Mouse (Mus musculus): ENCODE measurements around the gene Rabac1. TPM values are rescaled to one million over a fixed set of nuclear protein-coding genes. Genes with fewer than 3 reads are reported as not detected.
A peak's percentile ranks its signal among the peaks of the same experiment; 100 is the strongest.

Rabac1 gene
- 157 and 163 TPM in 2 replicates for polyA plus RNA-seq (2014; fragmentation: Nextera tagmentation; extraction: Ambion mirVana)

DNA sequence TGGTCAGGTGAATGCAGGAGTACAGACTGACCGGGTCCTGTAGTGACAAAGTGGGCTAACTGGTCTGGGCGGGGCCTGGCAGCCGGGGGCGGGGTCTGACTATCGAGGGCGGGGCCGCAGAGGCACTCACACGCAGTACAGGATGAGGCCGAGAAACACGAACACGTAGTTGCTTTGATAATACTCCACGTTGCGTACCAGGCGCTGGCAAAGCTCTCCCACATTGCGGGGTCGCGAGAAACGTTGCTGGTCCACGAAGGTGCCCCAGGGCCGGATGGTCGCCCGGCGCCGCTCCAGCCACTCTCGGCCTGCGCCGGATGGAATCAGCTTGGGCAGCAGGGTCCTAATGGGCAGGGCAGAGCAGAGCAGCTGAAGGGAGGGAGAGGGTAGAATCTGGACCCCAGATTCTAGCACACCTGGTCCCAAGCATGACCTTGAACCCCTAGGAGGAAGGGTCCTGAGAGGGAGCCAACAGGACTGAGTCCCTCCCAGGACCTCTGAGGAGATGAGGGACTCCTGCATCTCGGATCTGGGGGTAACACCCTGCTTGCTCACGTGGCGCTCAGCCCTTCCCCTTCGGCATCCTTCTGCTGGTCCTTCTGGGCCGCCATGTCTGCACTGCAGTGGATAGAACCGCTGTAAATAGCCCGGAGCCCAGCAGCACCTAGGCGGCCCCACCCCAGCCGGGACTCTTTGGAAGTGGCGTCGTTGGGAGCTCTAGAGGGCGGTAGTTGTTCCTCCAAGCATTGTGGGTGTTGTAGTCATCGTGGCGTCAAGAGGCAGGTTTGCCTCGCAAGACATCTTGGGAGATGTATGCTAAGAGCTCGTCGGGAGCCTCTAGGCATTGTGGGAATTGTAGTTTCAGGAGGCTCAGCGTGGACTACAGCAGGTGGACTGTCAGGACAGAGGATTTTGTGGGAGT lies at the start of gene Rabac1:
Rabac1 (minus strand) TSS at position 783 of the 922 bp plus-strand sequence.
- no peaks in the 10 kb centered on the region for H3K36me3 ChIP-seq (ENCODE audit: control insufficient read depth, insufficient read depth, low read length)
- peak within 1 kb of the TSS; percentile 69 for H3K4me3 ChIP-seq (ENCODE audit: low read depth, low read length)
- no peaks in the 10 kb centered on the region for H3K27me3 ChIP-seq (ENCODE audit: control insufficient read depth, insufficient read depth, low read length)
- peak within 1 kb of the TSS; percentile 60 for H3K27ac ChIP-seq (ENCODE audit: low read depth, low read length)
- under 1% methylated on average over 45 of the region's 45 CpGs for WGBS (ENCODE audit: insufficient replicate concordance)
- H3K9me3 ChIP-seq (replicated peaks; ENCODE audit: control insufficient read depth, low read length), result no peaks in the 10 kb centered on the region
- peak; percentile 90 for ATAC-seq (replicated peaks; ENCODE audit: insufficient number of reproducible peaks, low FRiP score, low TSS enrichment)
- H3K9ac ChIP-seq (ENCODE audit: low read depth, low read length), result peak within 1 kb of the TSS; percentile 68
- H3K4me1 ChIP-seq (ENCODE audit: control insufficient read depth, insufficient read depth, low read length), result no peaks in the 10 kb centered on the region; the same call in 1 of the 2 replicates
- peak within 1 kb of the TSS; percentile 74 for H3K4me2 ChIP-seq

DNA sequence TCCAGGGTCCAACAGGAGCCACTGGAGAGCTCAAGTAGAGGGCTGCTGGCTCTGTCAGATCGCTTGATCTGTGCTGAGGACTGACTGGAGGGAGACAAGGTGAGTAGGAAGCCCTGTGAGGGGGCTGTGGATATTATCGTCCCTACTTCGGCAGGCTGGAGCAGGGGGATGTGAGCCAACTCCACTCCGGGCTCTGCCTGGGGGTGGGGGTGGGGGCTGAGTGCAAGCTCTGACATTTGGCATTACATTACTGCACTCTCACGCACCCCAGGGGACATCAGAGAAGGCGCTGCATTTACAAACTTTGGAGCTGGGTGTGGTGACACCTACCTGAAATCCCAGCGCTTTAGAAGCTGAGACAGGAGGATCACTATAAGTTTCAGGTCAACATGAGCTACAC lies 39.0 kb upstream of the Rabac1 start:
- Histone ChIP-seq H3K9me3 (replicated peaks; ENCODE audit: control insufficient read depth, low read length) (no peaks in the 10 kb centered on the region), H3K36me3 (ENCODE audit: control insufficient read depth, insufficient read depth, low read length) (no peaks in the 10 kb centered on the region; the same call in 1 of the 2 replicates), H3K4me1 (ENCODE audit: control insufficient read depth, insufficient read depth, low read length) (peaks cover 20% of the 10 kb centered on the region), H3K4me3 (ENCODE audit: low read depth, low read length) (no peak overlapping the region), H3K9ac (ENCODE audit: low read depth, low read length) (no peak overlapping the region), H3K27ac (ENCODE audit: low read depth, low read length) (no peak overlapping the region), H3K4me2 (no peak overlapping the region), H3K27me3 (ENCODE audit: control insufficient read depth, insufficient read depth, low read length) (peaks cover 65% of the 10 kb centered on the region)
- WGBS (ENCODE audit: insufficient replicate concordance), result 47% methylated on average over 7 of the region's 7 CpGs
- no peak for ATAC-seq (replicated peaks; ENCODE audit: insufficient number of reproducible peaks, low FRiP score, low TSS enrichment)

DNA sequence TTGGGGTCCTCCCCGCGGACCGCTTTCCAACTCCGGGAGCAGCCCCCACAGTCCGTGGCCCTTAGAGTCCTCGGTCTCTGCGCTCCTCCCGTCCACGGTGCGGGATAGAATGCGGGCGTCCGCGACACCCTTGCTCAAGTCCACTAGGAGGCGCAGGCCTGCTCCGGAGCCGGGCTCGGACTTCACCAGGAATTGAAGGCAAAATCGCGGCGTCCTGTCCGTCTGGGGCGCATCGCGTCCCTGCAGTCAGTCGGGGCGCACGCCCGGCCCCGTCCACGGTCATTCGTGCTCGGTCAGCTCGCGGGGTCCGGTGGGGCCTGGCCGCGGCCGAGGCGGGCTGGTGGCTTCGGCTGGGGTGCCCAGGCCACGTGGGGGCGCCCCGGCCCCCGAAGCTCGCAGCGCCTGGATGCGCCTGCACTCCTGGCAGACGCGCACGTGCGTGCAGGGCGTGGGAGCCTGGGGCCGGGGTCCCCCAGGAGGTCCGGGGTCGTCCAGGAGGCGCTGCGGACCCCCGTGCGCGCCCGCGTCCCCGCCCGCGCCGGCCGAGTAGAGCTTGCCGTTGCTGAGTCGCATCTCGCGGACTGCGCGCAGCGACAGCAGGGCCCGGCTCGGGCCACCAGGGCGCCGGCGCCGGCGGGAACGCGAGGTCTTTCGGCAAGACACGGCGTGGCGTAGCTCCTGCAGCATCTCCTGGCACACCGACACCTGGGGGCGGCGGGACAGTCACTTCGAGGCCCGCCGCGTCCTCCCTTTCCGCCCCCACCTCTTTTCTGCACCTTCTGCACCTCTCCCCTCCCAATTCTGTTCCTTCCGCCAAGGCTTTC lies 37.7 kb upstream of the Rabac1 start:
- H3K27me3 ChIP-seq (ENCODE audit: control insufficient read depth, insufficient read depth, low read length), result peaks cover 78% of the 10 kb centered on the region
- 2% methylated on average over 78 of the region's 97 CpGs for WGBS (ENCODE audit: insufficient replicate concordance)
- H3K9me3 ChIP-seq (replicated peaks; ENCODE audit: control insufficient read depth, low read length), result no peaks in the 10 kb centered on the region
- peaks cover 24% of the 10 kb centered on the region for H3K4me1 ChIP-seq (ENCODE audit: control insufficient read depth, insufficient read depth, low read length)
- no peak overlapping the region for H3K27ac ChIP-seq (ENCODE audit: low read depth, low read length)
- H3K9ac ChIP-seq (ENCODE audit: low read depth, low read length), result no peak overlapping the region
- no peaks in the 10 kb centered on the region; the same call in 1 of the 2 replicates for H3K36me3 ChIP-seq (ENCODE audit: control insufficient read depth, insufficient read depth, low read length)
- ATAC-seq (replicated peaks; ENCODE audit: insufficient number of reproducible peaks, low FRiP score, low TSS enrichment), result peak; percentile 25; the same call in 1 of the 2 replicates
- peak overlapping the region; percentile 41 for H3K4me3 ChIP-seq (ENCODE audit: low read depth, low read length)
- H3K4me2 ChIP-seq, result peak overlapping the region; percentile 75

DNA sequence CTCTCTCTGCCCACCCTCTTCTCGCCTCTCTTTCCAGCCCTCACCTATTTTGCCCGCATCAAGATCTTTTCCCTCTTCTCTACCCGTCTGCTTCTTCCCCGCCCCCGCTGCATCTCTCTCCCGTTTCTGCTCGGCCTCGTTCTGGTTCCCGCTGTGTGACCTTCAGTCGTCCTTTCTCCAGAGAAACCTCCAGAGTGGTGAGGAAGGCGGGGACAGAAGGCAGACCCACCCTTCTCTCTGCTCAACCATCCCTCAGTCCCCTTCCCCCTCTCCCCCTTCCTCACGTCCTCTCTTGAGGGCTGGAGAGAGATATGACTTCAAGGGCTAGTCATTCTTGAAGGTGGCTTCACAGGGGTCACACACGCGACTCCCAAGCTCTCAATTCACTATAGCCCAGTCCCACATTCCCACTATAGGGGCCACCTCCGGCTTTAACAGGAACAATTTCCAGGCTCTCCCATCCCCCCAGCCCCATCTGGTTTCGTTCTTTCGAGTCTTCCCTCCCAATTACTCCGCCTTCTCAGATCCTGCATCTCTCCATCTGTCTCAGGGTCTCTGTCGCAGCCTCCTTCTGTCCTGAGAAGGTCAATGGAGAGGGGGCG lies 36.6 kb upstream of the Rabac1 start:
- H3K4me3 ChIP-seq (ENCODE audit: low read depth, low read length), result peak overlapping the region; percentile 10; the same call in 1 of the 2 replicates
- H3K4me2 ChIP-seq, result peak overlapping the region; percentile 42
- no peaks in the 10 kb centered on the region for H3K9me3 ChIP-seq (replicated peaks; ENCODE audit: control insufficient read depth, low read length)
- H3K27ac ChIP-seq (ENCODE audit: low read depth, low read length), result no peak overlapping the region
- no peaks in the 10 kb centered on the region; the same call in 1 of the 2 replicates for H3K36me3 ChIP-seq (ENCODE audit: control insufficient read depth, insufficient read depth, low read length)
- H3K4me1 ChIP-seq (ENCODE audit: control insufficient read depth, insufficient read depth, low read length), result peaks cover 29% of the 10 kb centered on the region
- 8% methylated on average over 20 of the region's 20 CpGs for WGBS (ENCODE audit: insufficient replicate concordance)
- H3K9ac ChIP-seq (ENCODE audit: low read depth, low read length), result no peak overlapping the region
- no peak for ATAC-seq (replicated peaks; ENCODE audit: insufficient number of reproducible peaks, low FRiP score, low TSS enrichment)
- H3K27me3 ChIP-seq (ENCODE audit: control insufficient read depth, insufficient read depth, low read length), result peaks cover 87% of the 10 kb centered on the region

DNA sequence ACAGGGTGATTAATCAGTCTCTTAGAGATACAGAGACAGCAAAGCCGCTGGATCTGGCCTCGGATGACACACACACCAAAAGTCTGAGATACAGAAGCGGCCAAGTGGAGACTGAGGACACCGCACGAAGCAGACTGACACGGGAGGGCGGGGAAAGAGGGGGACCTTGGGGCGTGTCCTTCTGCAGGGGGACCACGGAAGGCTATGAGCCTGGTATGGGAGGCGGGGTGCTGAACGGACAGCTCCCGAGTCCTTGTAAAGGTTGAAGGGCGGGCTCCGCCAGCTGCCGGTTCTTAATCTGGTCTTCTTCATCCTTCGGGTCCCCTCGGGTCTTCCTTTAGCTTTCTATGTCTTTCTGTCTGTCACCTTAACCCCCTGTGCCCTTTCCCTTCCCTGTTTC lies 36.1 kb upstream of the Rabac1 start:
- H3K9me3 ChIP-seq (replicated peaks; ENCODE audit: control insufficient read depth, low read length), result no peaks in the 10 kb centered on the region
- H3K4me3 ChIP-seq (ENCODE audit: low read depth, low read length), result peak overlapping the region; percentile 10; the same call in 1 of the 2 replicates
- no peak overlapping the region for H3K27ac ChIP-seq (ENCODE audit: low read depth, low read length)
- peaks cover 29% of the 10 kb centered on the region for H3K4me1 ChIP-seq (ENCODE audit: control insufficient read depth, insufficient read depth, low read length)
- ATAC-seq (replicated peaks; ENCODE audit: insufficient number of reproducible peaks, low FRiP score, low TSS enrichment), result no peak
- H3K4me2 ChIP-seq, result peak overlapping the region; percentile 42
- no peak overlapping the region for H3K9ac ChIP-seq (ENCODE audit: low read depth, low read length)
- H3K36me3 ChIP-seq (ENCODE audit: control insufficient read depth, insufficient read depth, low read length), result no peaks in the 10 kb centered on the region; the same call in 1 of the 2 replicates
- 1% methylated on average over 17 of the region's 17 CpGs for WGBS (ENCODE audit: insufficient replicate concordance)
- peaks cover 93% of the 10 kb centered on the region for H3K27me3 ChIP-seq (ENCODE audit: control insufficient read depth, insufficient read depth, low read length)

DNA sequence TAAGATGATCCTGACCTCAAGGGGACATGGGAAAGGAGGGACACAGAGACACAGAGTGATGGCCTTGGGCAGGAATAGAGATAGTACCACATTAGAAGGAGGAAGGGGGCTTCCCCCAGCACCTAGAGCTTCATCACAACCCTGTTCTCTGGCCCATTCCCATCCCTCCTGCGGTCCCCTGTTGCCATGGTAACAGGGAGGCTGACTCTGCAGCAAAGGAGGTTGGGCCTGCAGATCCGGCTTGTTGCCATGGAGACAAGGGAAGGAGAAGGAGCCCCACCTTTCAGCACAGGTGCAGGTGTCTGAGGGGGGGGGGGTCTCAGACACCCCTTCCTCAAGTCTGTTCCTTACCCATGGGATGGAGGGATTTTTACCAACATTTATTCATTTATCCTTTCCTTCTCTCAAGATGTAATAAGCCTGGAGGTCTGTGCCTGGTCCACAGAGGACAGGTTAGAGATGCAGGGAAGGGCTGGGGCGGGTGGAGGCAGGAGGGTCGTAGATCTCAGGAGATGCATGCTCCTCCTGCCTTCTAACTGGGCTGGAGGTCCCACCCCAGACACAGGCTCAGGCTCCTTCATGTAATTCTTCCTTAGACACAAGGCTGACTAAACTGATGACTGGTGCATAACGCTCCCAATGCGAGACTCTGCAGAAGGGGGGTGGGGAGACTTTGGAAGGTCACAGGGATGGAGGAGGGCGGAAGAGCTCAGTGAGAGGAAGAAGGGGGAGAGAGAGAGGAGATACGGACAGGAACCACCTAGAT lies 35.2 kb upstream of the Rabac1 start:
- Histone ChIP-seq H3K4me1 (ENCODE audit: control insufficient read depth, insufficient read depth, low read length) (peaks cover 29% of the 10 kb centered on the region), H3K9me3 (replicated peaks; ENCODE audit: control insufficient read depth, low read length) (no peaks in the 10 kb centered on the region), H3K9ac (ENCODE audit: low read depth, low read length) (no peak overlapping the region), H3K27ac (ENCODE audit: low read depth, low read length) (no peak overlapping the region), H3K36me3 (ENCODE audit: control insufficient read depth, insufficient read depth, low read length) (no peaks in the 10 kb centered on the region), H3K27me3 (ENCODE audit: control insufficient read depth, insufficient read depth, low read length) (peaks cover 95% of the 10 kb centered on the region), H3K4me3 (ENCODE audit: low read depth, low read length) (no peak overlapping the region), H3K4me2 (no peak overlapping the region)
- ATAC-seq (replicated peaks; ENCODE audit: insufficient number of reproducible peaks, low FRiP score, low TSS enrichment), result no peak
- WGBS (ENCODE audit: insufficient replicate concordance), result 27% methylated on average over 8 of the region's 8 CpGs

DNA sequence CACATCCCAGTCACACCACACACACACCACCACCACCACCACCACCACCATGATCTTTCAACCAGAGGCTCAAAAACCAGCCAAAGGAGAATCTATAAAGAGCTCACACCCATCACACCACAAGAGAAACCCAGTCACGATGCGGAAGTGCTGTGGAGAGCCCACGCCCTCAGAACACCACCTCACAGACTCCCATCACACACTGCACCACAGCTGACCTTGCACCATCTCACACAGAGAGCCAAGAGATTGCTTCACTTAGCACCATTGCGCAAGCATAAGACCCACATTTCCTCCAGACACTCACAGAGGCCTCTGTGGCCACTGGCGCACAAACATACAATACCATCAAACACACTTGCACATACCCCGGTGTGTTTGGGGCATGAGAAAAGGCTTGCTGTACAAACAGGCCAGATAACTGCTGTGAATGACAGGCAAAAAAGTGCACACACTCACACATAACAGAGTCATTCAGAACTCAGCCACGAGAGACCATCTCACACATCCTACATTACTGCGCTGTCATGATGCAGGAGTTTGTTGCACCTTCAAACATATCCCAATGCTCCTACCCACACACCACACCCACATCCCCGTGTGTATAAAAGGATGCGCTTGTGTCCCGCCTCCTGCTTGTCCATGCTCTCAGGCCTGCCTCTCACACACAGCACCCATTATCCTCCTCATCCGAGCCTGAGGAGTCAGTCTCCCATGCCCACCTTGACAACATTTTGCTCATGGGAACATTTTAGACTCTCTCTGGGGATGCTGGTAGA lies 34.2 kb upstream of the Rabac1 start:
- peaks cover 87% of the 10 kb centered on the region for H3K27me3 ChIP-seq (ENCODE audit: control insufficient read depth, insufficient read depth, low read length)
- WGBS (ENCODE audit: insufficient replicate concordance), result 75% methylated on average over 12 of the region's 12 CpGs

More for the DNA sequence above, 34.2 kb upstream of the Rabac1 start:
- Histone ChIP-seq H3K4me1 (ENCODE audit: control insufficient read depth, insufficient read depth, low read length) (peaks cover 29% of the 10 kb centered on the region), H3K27ac (ENCODE audit: low read depth, low read length) (no peak overlapping the region), H3K36me3 (ENCODE audit: control insufficient read depth, insufficient read depth, low read length) (no peaks in the 10 kb centered on the region), H3K9ac (ENCODE audit: low read depth, low read length) (no peak overlapping the region), H3K4me3 (ENCODE audit: low read depth, low read length) (no peak overlapping the region), H3K9me3 (replicated peaks; ENCODE audit: control insufficient read depth, low read length) (no peaks in the 10 kb centered on the region), H3K4me2 (no peak overlapping the region)
- no peak for ATAC-seq (replicated peaks; ENCODE audit: insufficient number of reproducible peaks, low FRiP score, low TSS enrichment)
